Mouse (Mus musculus) ES-Bruce4 (cell line): ENCODE results near the gene Cep85l. TPM values are rescaled to one million over a fixed set of nuclear protein-coding genes. Genes with fewer than 3 reads are reported as not detected.

Source experiments
- H3K27ac ChIP-seq: 2 replicates; pipeline ENCODE4 v1.5.1; 2012; ENCODE audit warnings: low read length, inconsistent platforms; ENCODE audit not compliant: insufficient read depth
- H3K27me3 ChIP-seq: 2 replicates; pipeline ENCODE4 v1.6.1; 2012; ENCODE audit warnings: mild to moderate bottlenecking, low read length, inconsistent platforms; ENCODE audit not compliant: control insufficient read depth, poor library complexity, insufficient read depth, severe bottlenecking
- H3K36me3 ChIP-seq: 2 replicates; pipeline ENCODE4 v1.6.1; 2012; ENCODE audit warnings: inconsistent platforms, mild to moderate bottlenecking, low read length, moderate library complexity; ENCODE audit not compliant: control insufficient read depth, poor library complexity, insufficient read depth, severe bottlenecking
- H3K4me1 ChIP-seq: one replicate; pipeline ENCODE4 v1.8.1; 2011; ENCODE audit warnings: low read length; ENCODE audit not compliant: control insufficient read depth, insufficient read depth
- H3K4me3 ChIP-seq: 2 replicates; pipeline ENCODE4 v1.5.1; 2011; ENCODE audit warnings: low read depth, mild to moderate bottlenecking, low read length
- H3K9ac ChIP-seq: 2 replicates; pipeline ENCODE4 v1.6.1; 2012; ENCODE audit warnings: low read depth, mild to moderate bottlenecking, inconsistent platforms; ENCODE audit not compliant: poor library complexity, severe bottlenecking
- H3K9me3 ChIP-seq: replicated peaks from 2 replicates; pipeline ENCODE4 v1.6.1; 2012; ENCODE audit warnings: mild to moderate bottlenecking, low read length, inconsistent platforms; ENCODE audit not compliant: control insufficient read depth, poor library complexity, insufficient read depth, severe bottlenecking
- CTCF ChIP-seq: IDR thresholded peaks from one replicate; pipeline ENCODE4 v1.8.1; 2011; ENCODE audit warnings: low read depth, low read length
- EP300 ChIP-seq: IDR thresholded peaks from 2 replicates; pipeline ENCODE4 v1.6.1; 2011; ENCODE audit warnings: low read depth, low read length; ENCODE audit not compliant: insufficient read depth
- POLR2A ChIP-seq: IDR thresholded peaks from one replicate; pipeline ENCODE4 v1.8.1; 2011; ENCODE audit warnings: low read length; ENCODE audit not compliant: insufficient read depth
- polyA plus RNA-seq: library from polyadenylated mRNA; stranded (reverse); fragments of >200 nt; gene quantifications from 2 replicates; pipeline ENCODE4 v1.2.4, GENCODE M21; 2011; ENCODE audit warnings: low read depth; ENCODE audit not compliant: missing spikeins, insufficient read depth, insufficient read length

Gene Cep85l
- polyA plus RNA-seq, 1 experiment, result 5.0 TPM

DNA sequence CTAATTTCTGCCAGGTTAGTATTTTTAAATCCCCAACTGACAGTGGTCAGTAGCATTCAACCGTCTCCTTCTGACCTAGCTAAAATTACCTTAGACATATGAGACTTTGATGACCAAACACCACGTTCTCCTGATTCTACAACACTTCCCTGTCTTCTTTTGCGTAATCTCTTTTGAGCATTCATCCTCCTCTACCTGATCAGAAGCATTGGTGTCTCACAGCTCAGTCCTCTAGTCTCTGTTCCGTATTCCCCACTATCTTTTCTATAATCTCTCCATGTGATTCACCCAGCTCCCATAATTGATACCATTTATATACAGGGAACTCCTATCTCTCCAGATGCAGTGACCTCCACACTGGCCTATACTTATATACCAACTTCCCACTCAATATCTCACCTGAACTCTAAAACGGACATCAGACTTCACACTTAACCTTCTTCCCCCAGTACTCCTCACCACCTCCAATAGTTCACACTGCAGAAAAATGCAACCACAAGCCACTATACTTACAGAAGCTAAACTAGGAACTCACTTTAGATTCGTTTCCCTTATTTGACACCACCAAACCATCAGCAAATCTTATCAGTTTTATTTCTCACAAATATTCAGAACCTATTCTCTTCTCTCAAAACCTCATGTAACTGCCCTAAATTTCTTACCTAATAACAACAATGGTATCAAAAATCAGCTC lies 5.7 kb downstream of the Cep85l start:
- H3K4me1 ChIP-seq, result no peaks in the 10 kb centered on the region
- no peak overlapping the region for H3K4me3 ChIP-seq
- no peaks in the 10 kb centered on the region; the same call in 1 of the 2 replicates for H3K27me3 ChIP-seq
- no peak overlapping the region for H3K27ac ChIP-seq
- no peaks in the 10 kb centered on the region for H3K36me3 ChIP-seq
- H3K9me3 ChIP-seq, result peaks cover 3% of the 10 kb centered on the region; the same call in 1 of the 2 replicates
- no peak overlapping the region for H3K9ac ChIP-seq
- no peak for TF ChIP-seq CTCF
- no peak for TF ChIP-seq EP300
- no peak for TF ChIP-seq POLR2A

DNA sequence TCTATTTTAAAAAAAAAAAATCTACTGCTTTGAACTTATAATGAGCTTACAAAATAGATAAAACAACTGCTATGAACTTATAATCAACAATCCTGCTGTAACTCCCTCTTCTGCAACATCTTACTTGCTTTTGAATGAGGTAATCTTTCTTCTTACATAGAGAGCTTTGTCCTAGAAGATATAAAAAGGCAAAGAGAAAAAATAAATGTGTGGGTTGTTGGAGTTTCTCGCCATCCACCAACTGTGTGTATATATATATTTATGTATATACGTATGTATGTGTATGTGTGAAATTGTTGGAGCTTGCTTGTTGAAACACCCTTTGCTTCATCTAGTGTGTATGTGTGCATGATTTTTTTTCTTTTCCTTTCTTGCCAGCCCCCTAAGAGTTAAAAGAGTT lies 12.5 kb downstream of the Cep85l start:
- Histone ChIP-seq H3K4me3 (no peak overlapping the region), H3K27me3 (no peaks in the 10 kb centered on the region), H3K36me3 (no peaks in the 10 kb centered on the region), H3K9ac (no peak overlapping the region), H3K27ac (no peak overlapping the region), H3K4me1 (no peaks in the 10 kb centered on the region), H3K9me3 (peaks cover 3% of the 10 kb centered on the region; the same call in 1 of the 2 replicates)
- no peak for TF ChIP-seq EP300
- no peak for TF ChIP-seq CTCF
- no peak for TF ChIP-seq POLR2A

DNA sequence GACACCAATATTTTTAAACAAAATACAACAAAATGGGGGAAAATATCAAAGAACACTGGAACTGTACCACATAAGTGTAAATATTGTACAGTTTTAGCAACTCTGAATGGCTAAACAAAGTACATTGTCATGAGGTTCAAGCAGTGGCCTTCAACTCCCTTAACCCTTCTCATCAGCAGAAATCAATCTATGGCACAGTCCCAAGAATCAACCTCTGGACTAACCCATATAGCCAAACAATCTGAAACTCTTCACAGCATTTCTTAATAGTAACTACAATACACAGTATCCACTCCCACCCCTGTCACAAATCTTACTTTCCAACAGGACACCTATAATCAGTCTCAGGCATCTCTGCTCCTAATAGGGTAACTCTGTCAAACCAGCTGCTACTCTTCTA lies 15.4 kb downstream of the Cep85l start:
- Histone ChIP-seq H3K9me3 (no peaks in the 10 kb centered on the region), H3K27ac (no peak overlapping the region)

DNA sequence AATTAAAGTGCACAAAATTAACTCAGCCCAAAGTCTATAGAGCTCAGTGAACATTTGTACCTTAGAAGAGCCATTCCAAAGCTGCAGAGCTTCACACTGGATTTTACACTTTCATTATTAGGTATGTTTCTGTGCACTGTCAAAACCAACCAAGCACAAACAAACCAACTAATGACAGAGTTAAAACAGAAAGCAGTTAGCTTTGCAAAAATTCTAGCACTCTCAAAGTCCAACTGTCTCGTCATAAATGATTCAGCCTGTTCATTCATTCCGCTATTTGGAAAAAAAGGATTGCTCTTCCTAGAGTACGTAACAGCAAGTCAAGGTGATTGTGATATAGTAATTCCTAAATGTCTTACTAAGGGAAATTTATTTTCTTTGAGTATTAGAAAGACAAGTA lies 20.7 kb downstream of the Cep85l start:
- H3K9me3 ChIP-seq, result no peaks in the 10 kb centered on the region
- H3K4me1 ChIP-seq, result no peaks in the 10 kb centered on the region
- H3K27me3 ChIP-seq, result no peaks in the 10 kb centered on the region
- no peaks in the 10 kb centered on the region for H3K36me3 ChIP-seq
- no peak overlapping the region for H3K4me3 ChIP-seq
- no peak for TF ChIP-seq CTCF
- TF ChIP-seq EP300, result no peak
- TF ChIP-seq POLR2A, result no peak
- no peak overlapping the region for H3K9ac ChIP-seq
- H3K27ac ChIP-seq, result no peak overlapping the region

More for the DNA sequence above, 15.4 kb downstream of the Cep85l start:
- H3K4me1 ChIP-seq, result no peaks in the 10 kb centered on the region
- no peaks in the 10 kb centered on the region for H3K27me3 ChIP-seq
- TF ChIP-seq POLR2A, result no peak
- no peak for TF ChIP-seq CTCF
- no peak for TF ChIP-seq EP300
- H3K36me3 ChIP-seq, result no peaks in the 10 kb centered on the region
- no peak overlapping the region for H3K9ac ChIP-seq
- H3K4me3 ChIP-seq, result no peak overlapping the region

DNA sequence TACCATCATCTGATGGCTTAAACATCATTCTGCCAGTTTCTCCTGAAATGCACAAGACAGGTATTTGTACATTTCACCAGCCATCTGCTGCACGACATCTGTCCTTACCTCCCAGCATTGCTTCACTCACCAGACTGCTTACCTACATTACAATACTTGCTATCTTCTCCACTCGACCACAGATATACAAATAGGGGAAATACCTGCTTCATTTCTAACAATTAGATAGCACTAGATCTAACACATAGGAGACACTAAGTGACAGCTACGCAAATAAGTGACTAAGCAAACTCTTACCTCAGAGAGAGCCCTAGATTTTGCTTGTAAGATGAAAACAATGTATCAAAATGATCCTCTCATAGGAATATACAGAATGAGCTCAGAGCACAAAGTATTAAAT lies 26.1 kb downstream of the Cep85l start:
- Histone ChIP-seq H3K4me3 (no peak overlapping the region), H3K4me1 (no peaks in the 10 kb centered on the region), H3K9me3 (no peaks in the 10 kb centered on the region), H3K9ac (no peak overlapping the region), H3K36me3 (no peaks in the 10 kb centered on the region), H3K27me3 (no peaks in the 10 kb centered on the region), H3K27ac (no peak overlapping the region)
- TF ChIP-seq CTCF, result no peak
- no peak for TF ChIP-seq EP300
- no peak for TF ChIP-seq POLR2A

DNA sequence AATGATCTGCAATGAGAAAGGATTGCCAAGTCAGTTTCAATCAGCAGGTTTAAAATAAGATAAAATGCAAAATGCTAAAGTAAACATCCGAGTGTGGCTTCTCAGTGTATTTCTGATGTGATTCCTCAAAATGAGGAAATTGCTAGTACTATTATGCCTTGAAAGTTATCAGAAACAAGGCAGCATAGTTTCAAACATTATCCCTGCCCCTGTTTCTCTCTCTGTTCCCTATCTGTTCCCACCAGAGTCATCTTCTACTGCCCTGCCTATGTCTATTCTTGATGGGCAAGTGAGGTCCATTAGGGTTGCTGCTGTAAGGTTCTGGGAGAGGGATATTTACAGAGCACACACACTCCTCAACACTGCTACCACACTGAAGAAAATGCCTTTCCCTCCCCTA lies 30.5 kb downstream of the Cep85l start:
- Histone ChIP-seq H3K4me3 (no peak overlapping the region), H3K27me3 (no peaks in the 10 kb centered on the region), H3K36me3 (no peaks in the 10 kb centered on the region), H3K9me3 (no peaks in the 10 kb centered on the region), H3K27ac (no peak overlapping the region), H3K9ac (no peak overlapping the region), H3K4me1 (no peaks in the 10 kb centered on the region)
- TF ChIP-seq CTCF (no peak), EP300 (no peak), POLR2A (no peak)
